Mouse (Mus musculus): ENCODE data around the gene Tbc1d32.
"Not testable (repeated sequence)": the region's sequence is repeated elsewhere in the genome, so short reads cannot be mapped to it uniquely, and the experiment has no call there.

The Tbc1d32 gene

GRCm38 (mm10) chr10:56228568-56229209, at the start of gene Tbc1d32:
Gene Tbc1d32 (minus strand): TSS chr10:56228689.
- DNase-seq = peak; percentile 94

GRCm38 (mm10) chr10:56227771-56228275, 666 bp downstream of the Tbc1d32 start:
- no peak for DNase-seq

- DNase-seq = no peak
These were observed 12.7 kb downstream of the Tbc1d32 start for GRCm38 (mm10) chr10:56215797-56216196.

GRCm38 (mm10) chr10:56210343-56210742, 18.1 kb downstream of the Tbc1d32 start:
- DNase-seq = no peak

GRCm38 (mm10) chr10:56206802-56207404, 21.6 kb downstream of the Tbc1d32 start:
- no peak for DNase-seq

GRCm38 (mm10) chr10:56204348-56204747, 24.1 kb downstream of the Tbc1d32 start:
- DNase-seq = no peak

- no peak for DNase-seq
These were observed 28.6 kb downstream of the Tbc1d32 start for GRCm38 (mm10) chr10:56199902-56200301.

GRCm38 (mm10) chr10:56198691-56199090, 29.8 kb downstream of the Tbc1d32 start:
- no peak for DNase-seq

- no peak for DNase-seq
These were observed 34.2 kb downstream of the Tbc1d32 start for GRCm38 (mm10) chr10:56194310-56194709.

- no peak for DNase-seq
These were observed 46.8 kb downstream of the Tbc1d32 start for GRCm38 (mm10) chr10:56181727-56182126.

- DNase-seq = no peak
These were observed 55.3 kb downstream of the Tbc1d32 start for GRCm38 (mm10) chr10:56173184-56173583.

GRCm38 (mm10) chr10:56167721-56168120, 60.8 kb downstream of the Tbc1d32 start:
- not testable (repeated sequence) for DNase-seq

GRCm38 (mm10) chr10:56165758-56166157, 62.7 kb downstream of the Tbc1d32 start:
- no peak for DNase-seq

GRCm38 (mm10) chr10:56164411-56164810, 64.1 kb downstream of the Tbc1d32 start:
- no peak for DNase-seq

- DNase-seq = no peak
These were observed 69.7 kb downstream of the Tbc1d32 start for GRCm38 (mm10) chr10:56158748-56159147.

GRCm38 (mm10) chr10:56158207-56158606, 70.3 kb downstream of the Tbc1d32 start:
- DNase-seq = no peak

GRCm38 (mm10) chr10:56156956-56157355, 71.5 kb downstream of the Tbc1d32 start:
- DNase-seq = no peak

GRCm38 (mm10) chr10:56148920-56149319, 79.6 kb downstream of the Tbc1d32 start:
- DNase-seq = no peak

- no peak for DNase-seq
These were observed 91.3 kb downstream of the Tbc1d32 start for GRCm38 (mm10) chr10:56137191-56137590.

GRCm38 (mm10) chr10:56129642-56130041, 98.8 kb downstream of the Tbc1d32 start:
- no peak for DNase-seq

- no peak for DNase-seq
These were observed 101.5 kb downstream of the Tbc1d32 start for GRCm38 (mm10) chr10:56126972-56127371.

- peak; percentile 31 for DNase-seq
These were observed 112.8 kb downstream of the Tbc1d32 start for GRCm38 (mm10) chr10:56115636-56116180.

- DNase-seq = peak; percentile 77
These were observed 113.4 kb downstream of the Tbc1d32 start for GRCm38 (mm10) chr10:56114951-56115635.

- DNase-seq = no peak
These were observed 121.5 kb downstream of the Tbc1d32 start for GRCm38 (mm10) chr10:56106996-56107334.

Data from right cerebral cortex, postnatal 14 days (tissue).